ENCODE assay signal across 8 mouse cellular contexts in the genomic region with DNA sequence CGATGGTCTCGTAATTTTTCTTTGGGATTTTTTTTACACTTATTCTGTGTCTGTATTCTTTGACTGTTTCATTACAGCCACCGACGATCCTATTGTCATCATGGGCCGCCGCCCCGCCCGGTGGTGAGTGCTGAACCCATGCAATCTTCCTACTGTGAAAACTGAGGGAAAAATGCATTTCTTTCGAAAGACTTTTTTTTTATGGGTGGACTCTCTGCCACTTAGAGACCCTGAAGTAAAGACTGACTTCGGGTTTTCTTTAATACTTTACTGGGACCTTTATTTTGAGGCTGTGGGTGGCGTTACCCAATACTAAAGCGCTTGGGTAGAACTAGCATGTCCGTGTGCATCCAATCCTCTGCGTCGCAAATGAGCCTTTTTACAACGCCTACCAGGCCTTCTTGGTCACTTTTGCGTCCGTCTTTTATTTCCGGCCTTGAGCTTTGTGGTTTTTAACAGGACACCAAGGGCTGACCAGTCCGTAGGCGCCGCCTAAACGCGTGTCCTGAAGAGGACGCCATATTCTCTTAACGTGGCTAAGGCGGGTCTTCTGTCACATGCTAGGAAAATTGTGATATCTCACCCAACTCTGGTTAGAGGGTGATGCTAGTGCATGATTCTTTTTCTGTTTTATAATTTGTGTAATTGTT. TPM values are rescaled to one million over a fixed set of nuclear protein-coding genes. Genes with fewer than 3 reads are reported as not detected.
DNase-seq lines count a peak whose midpoint lies in the region; ATAC-seq and TF ChIP-seq lines count a peak whose summit lies in the region.

No protein-coding gene starts in this region.

- H3K9me3 ChIP-seq in kidney, embryonic 16.5 days (ENCODE audit: low read length) = no peaks in the 10 kb centered on the region

- no peak for ATAC-seq in kidney, embryonic 16.5 days (ENCODE audit: low FRiP score, low TSS enrichment)

- no peak for TF ChIP-seq CTCF in heart, adult 2 months (IDR thresholded peaks at IDR 0.05)
- no peak for TF ChIP-seq CTCF in small intestine, adult 2 months (IDR thresholded peaks at IDR 0.05; ENCODE audit: extremely low read depth, insufficient read length, insufficient replicate concordance, low read depth, low read length)

- H3K9ac ChIP-seq in heart, adult 2 months (ENCODE audit: low read depth, low read length) = peak overlapping the region; percentile 69
- H3K9ac ChIP-seq in kidney, embryonic 16.5 days (replicated peaks; ENCODE audit: low read length) = peak overlapping the region; percentile 86

- WGBS in heart, adult 2 months = 19% methylated on average over 27 of the region's 27 CpGs
- 24% methylated on average over 27 of the region's 27 CpGs for WGBS in kidney, embryonic 16.5 days
- 15% methylated on average over 27 of the region's 27 CpGs for WGBS in small intestine, adult 2 months

- TF ChIP-seq EP300 in heart, adult 2 months (IDR thresholded peaks at IDR 0.05; ENCODE audit: insufficient read depth, low read depth, low read length) = no peak

- peaks cover 5% of the 10 kb centered on the region for H3K36me3 ChIP-seq in heart, adult 2 months (ENCODE audit: control insufficient read depth, insufficient read depth, low read length)
- H3K36me3 ChIP-seq in kidney, embryonic 16.5 days (ENCODE audit: insufficient read depth, low read length) = 0 out of 2 replicates have a peak, but pooled peaks cover 5% of the 10 kb centered on the region
- peaks cover 10% of the 10 kb centered on the region for H3K36me3 ChIP-seq in small intestine, adult 2 months (ENCODE audit: control insufficient read depth, insufficient read depth, low read length)

- H3K4me1 ChIP-seq in heart, adult 2 months (ENCODE audit: control insufficient read depth, insufficient read depth, low read length) = peaks cover 2% of the 10 kb centered on the region
- H3K4me1 ChIP-seq in kidney, embryonic 16.5 days (ENCODE audit: insufficient read depth, low read length) = peaks cover 3% of the 10 kb centered on the region; the same call in 1 of the 2 replicates
- peaks cover 4% of the 10 kb centered on the region; the same call in 1 of the 2 replicates for H3K4me1 ChIP-seq in small intestine, adult 2 months (ENCODE audit: control insufficient read depth, insufficient read depth, insufficient read length, low read length)

- no peaks in the 10 kb centered on the region for H3K79me2 ChIP-seq in heart, adult 2 months (replicated peaks; ENCODE audit: control insufficient read depth, insufficient read depth, low read length)

- peak; percentile 9 for DNase-seq in spleen, adult 12 weeks (ENCODE audit: low spot score)
- no peak for DNase-seq in spleen, postnatal 14 days (ENCODE audit: low spot score in 2 of 2)
- DNase-seq in cerebellum, postnatal 14 days = peak; percentile 33 to 45
- DNase-seq in heart, adult 2 months = peak; percentile 31
- DNase-seq in lung, postnatal 14 days = peak; percentile 17
- no peak for DNase-seq in right cerebral cortex, postnatal 10 days (ENCODE audit: low spot score in 2 of 2)

- no peaks in the 10 kb centered on the region for H3K27me3 ChIP-seq in heart, adult 2 months (ENCODE audit: control insufficient read depth, insufficient read depth, low read length)
- H3K27me3 ChIP-seq in kidney, embryonic 16.5 days (ENCODE audit: insufficient read depth, low read length) = no peaks in the 10 kb centered on the region
- no peaks in the 10 kb centered on the region for H3K27me3 ChIP-seq in small intestine, adult 2 months (ENCODE audit: control insufficient read depth, insufficient read depth, low read length)

- 0 out of 2 replicates have a peak, but pooled peaks have one; percentile 6 for TF ChIP-seq POLR2A in heart, adult 2 months (IDR thresholded peaks at IDR 0.05; ENCODE audit: insufficient read depth, low read depth, low read length)
- TF ChIP-seq POLR2A in small intestine, adult 2 months (IDR thresholded peaks at IDR 0.05; ENCODE audit: low read depth, low read length) = no peak

- intact Hi-C loops in heart, adult 2 months (cut with DNase I) = loop anchor here (2.0 to 5.0 kb wide), 2 partner anchors 26 to 101 kb away; a partner anchor contains a TSS

- H3K4me2 ChIP-seq in kidney, embryonic 16.5 days (replicated peaks; ENCODE audit: low read depth, low read length) = peak overlapping the region; percentile 57

- H3K4me3 ChIP-seq in heart, adult 2 months = peak overlapping the region; percentile 66
- peak overlapping the region; percentile 60 for H3K4me3 ChIP-seq in kidney, embryonic 16.5 days (ENCODE audit: low read length)
- H3K4me3 ChIP-seq in small intestine, adult 2 months (ENCODE audit: low read depth, low read length) = peak overlapping the region; percentile 87

- H3K27ac ChIP-seq in heart, adult 2 months = peak overlapping the region; percentile 76
- H3K27ac ChIP-seq in kidney, embryonic 16.5 days (ENCODE audit: low read length) = peak overlapping the region; percentile 80
- H3K27ac ChIP-seq in small intestine, adult 2 months (ENCODE audit: insufficient read depth, low read depth, low read length) = peak overlapping the region; percentile 79

RNA-seq across cellular contexts. Expression of a gene that starts 0.4 kb away (rescaled TPM):
- total RNA-seq in heart, adult 2 months (2021) = 100 to 1,000 TPM; 200 to 274 TPM
- polyA plus RNA-seq in heart, adult 2 months (2012; rRNA removed) = 593 and 754 TPM in 2 replicates
- 610 and 782 TPM in 2 replicates for polyA plus RNA-seq in kidney, embryonic 16.5 days (2015; fragmentation: Nextera tagmentation; extraction: Ambion mirVana)
- polyA plus RNA-seq in small intestine, adult 2 months (2012; rRNA removed) = 750 and 1,062 TPM in 2 replicates

RNA-seq across cellular contexts. Expression of a gene that starts 10.7 kb away (rescaled TPM):
- 10 to 100 TPM; 45.6 to 47.4 TPM for total RNA-seq in heart, adult 2 months (2021)
- 93.5 and 103 TPM in 2 replicates for polyA plus RNA-seq in heart, adult 2 months (2012; rRNA removed)
- polyA plus RNA-seq in kidney, embryonic 16.5 days (2015; fragmentation: Nextera tagmentation; extraction: Ambion mirVana) = 97.2 and 103 TPM in 2 replicates
- 65.7 and 80.7 TPM in 2 replicates for polyA plus RNA-seq in small intestine, adult 2 months (2012; rRNA removed)

RNA-seq across cellular contexts. Expression of a gene that starts 11.1 kb away (rescaled TPM):
- 10 to 100 TPM; 15.4 to 19.7 TPM for total RNA-seq in heart, adult 2 months (2021)
- polyA plus RNA-seq in heart, adult 2 months (2012; rRNA removed) = 21.2 and 33.2 TPM in 2 replicates
- 13.4 and 15.5 TPM in 2 replicates for polyA plus RNA-seq in kidney, embryonic 16.5 days (2015; fragmentation: Nextera tagmentation; extraction: Ambion mirVana)
- 13.0 and 13.9 TPM in 2 replicates for polyA plus RNA-seq in small intestine, adult 2 months (2012; rRNA removed)

RNA-seq across cellular contexts. Expression of a gene that starts 16.5 kb away (rescaled TPM):
- total RNA-seq in heart, adult 2 months (2021) = 10 to 100 TPM; 33.8 to 37.6 TPM
- polyA plus RNA-seq in heart, adult 2 months (2012; rRNA removed) = 49.5 and 75.7 TPM in 2 replicates
- 25.6 and 26.5 TPM in 2 replicates for polyA plus RNA-seq in kidney, embryonic 16.5 days (2015; fragmentation: Nextera tagmentation; extraction: Ambion mirVana)
- polyA plus RNA-seq in small intestine, adult 2 months (2012; rRNA removed) = 25.5 and 37.3 TPM in 2 replicates

RNA-seq across cellular contexts. Expression of a gene that starts 21.4 kb away (rescaled TPM):
- total RNA-seq in heart, adult 2 months (2021) = 100 to 1,000 TPM in 1 of 2 experiments, 10 to 100 TPM in 1; 87.4 to 104 TPM
- 218 and 243 TPM in 2 replicates for polyA plus RNA-seq in heart, adult 2 months (2012; rRNA removed)
- 331 and 364 TPM in 2 replicates for polyA plus RNA-seq in kidney, embryonic 16.5 days (2015; fragmentation: Nextera tagmentation; extraction: Ambion mirVana)
- polyA plus RNA-seq in small intestine, adult 2 months (2012; rRNA removed) = 270 and 280 TPM in 2 replicates

Comparison
In these comparisons a context has a peak if more than half of its experiments do, and no peak if none do; other contexts are left out.
1. DNase-seq: peak in spleen, adult 12 weeks (single experiment), cerebellum, postnatal 14 days (2 of 2), heart, adult 2 months (2 of 2) and lung, postnatal 14 days (single experiment); none in spleen, postnatal 14 days (0 of 2) and right cerebral cortex, postnatal 10 days (0 of 2).
2. Peak in every context shown above with its lines, with median percentiles within 50 percentile points of each other: H3K27ac ChIP-seq and H3K4me3 ChIP-seq.